Mouse (Mus musculus) lung, postnatal 4 days (tissue): ENCODE results near the gene Tmcc1.

Experiments
- DNase-seq, 2 experiments: peaks; one replicate each; pipeline ENCODE4 v3.0.0; 2021

The Tmcc1 gene

GRCm38 (mm10) chr6:116009426-116009825, 183.9 kb downstream of the Tmcc1 start:
- DNase-seq, result peak in 1 of 2 experiments; percentile 68

GRCm38 (mm10) chr6:116007561-116008173, 185.6 kb downstream of the Tmcc1 start:
- peak; percentile 70 to 84 for DNase-seq

GRCm38 (mm10) chr6:116006731-116007130, 186.6 kb downstream of the Tmcc1 start:
- DNase-seq, result peak; percentile 84 to 92

- no peak for DNase-seq
Measured at GRCm38 (mm10) chr6:116005959-116006288, 187.4 kb downstream of the Tmcc1 start.

GRCm38 (mm10) chr6:116005275-116005958, 187.9 kb downstream of the Tmcc1 start:
- DNase-seq, result no peak

GRCm38 (mm10) chr6:116004716-116005115, 188.6 kb downstream of the Tmcc1 start:
- no peak for DNase-seq

- DNase-seq, result peak; percentile 50 to 55
Measured at GRCm38 (mm10) chr6:116004069-116004468, 189.2 kb downstream of the Tmcc1 start.

- DNase-seq, result peak in 1 of 2 experiments; percentile 26
Measured at GRCm38 (mm10) chr6:116003516-116003915, 189.8 kb downstream of the Tmcc1 start.

- DNase-seq, result no peak
Measured at GRCm38 (mm10) chr6:116002311-116003104, 190.8 kb downstream of the Tmcc1 start.

- DNase-seq, result no peak
Measured at GRCm38 (mm10) chr6:116000851-116001250, 192.4 kb downstream of the Tmcc1 start.

GRCm38 (mm10) chr6:115999227-115999626, 194.1 kb downstream of the Tmcc1 start:
- DNase-seq, result peak in 1 of 2 experiments; percentile 35

- DNase-seq, result peak in 1 of 2 experiments; percentile 25
Measured at GRCm38 (mm10) chr6:115998758-115999157, 194.5 kb downstream of the Tmcc1 start.

GRCm38 (mm10) chr6:115997726-115998311, 195.5 kb downstream of the Tmcc1 start:
- peak in 1 of 2 experiments; percentile 21 for DNase-seq

GRCm38 (mm10) chr6:115996171-115996851, 197.0 kb downstream of the Tmcc1 start:
- DNase-seq, result peak; percentile 76 to 83

- peak in 1 of 2 experiments; percentile 34 for DNase-seq
Measured at GRCm38 (mm10) chr6:115995531-115995941, 197.8 kb downstream of the Tmcc1 start.

GRCm38 (mm10) chr6:115994877-115995520, 198.3 kb downstream of the Tmcc1 start, which contains the start of gene Plxnd1:
Gene Plxnd1 (minus strand): TSS chr6:115995005.
- peak; percentile 97 to 98 for DNase-seq

GRCm38 (mm10) chr6:115994146-115994876, 199.0 kb downstream of the Tmcc1 start:
- DNase-seq, result peak in 1 of 2 experiments; percentile 69

- peak; percentile 63 to 65 for DNase-seq
Measured at GRCm38 (mm10) chr6:115993463-115994145, 199.7 kb downstream of the Tmcc1 start.

GRCm38 (mm10) chr6:115992981-115993380, 200.3 kb downstream of the Tmcc1 start:
- DNase-seq, result no peak

GRCm38 (mm10) chr6:115991881-115992620, 201.2 kb downstream of the Tmcc1 start:
- DNase-seq, result peak; percentile 64 to 75
